Mouse (Mus musculus) embryonic facial prominence, embryonic 10.5 days (tissue): ENCODE measurements around the gene Rimkla. TPM values are rescaled to one million over a fixed set of nuclear protein-coding genes. Genes with fewer than 3 reads are reported as not detected.

Experiments
- DNase-seq: peaks from one replicate; pipeline ENCODE4 v3.0.0-alpha.2; 2017; ENCODE audit warnings: low spot score
- H3K27ac ChIP-seq: fragments of 300-500 bp; sonication (generic); replicated peaks from 2 replicates; pipeline ENCODE4 v1.5.1; 2016; ENCODE audit warnings: mild to moderate bottlenecking
- H3K27me3 ChIP-seq: fragments of 300-500 bp; sonication (generic); replicated peaks from 2 replicates; pipeline ENCODE4 v1.6.1; 2016; ENCODE audit warnings: low read depth, mild to moderate bottlenecking; ENCODE audit not compliant: poor library complexity, severe bottlenecking
- H3K36me3 ChIP-seq: fragments of 300-500 bp; sonication (generic); replicated peaks from 2 replicates; pipeline ENCODE4 v1.6.1; 2016; ENCODE audit warnings: mild to moderate bottlenecking, moderate library complexity
- H3K4me1 ChIP-seq: fragments of 300-500 bp; sonication (generic); 2 replicates; pipeline ENCODE4 v1.6.1; 2016
- H3K4me3 ChIP-seq: fragments of 300-500 bp; sonication (generic); 2 replicates; pipeline ENCODE4 v1.5.1; 2016; ENCODE audit warnings: mild to moderate bottlenecking, moderate library complexity
- H3K9me3 ChIP-seq: fragments of 300-500 bp; sonication (generic); 2 replicates; pipeline ENCODE4 v1.6.1; 2016; ENCODE audit warnings: mild to moderate bottlenecking
- WGBS: fragments of 180-500 bp; shearing (Covaris S2); methylation state at CpG from one replicate; pipeline ENCODE4 v1.1.7; 2016; 5-methylcytosine and 5-hydroxymethylcytosine counted together
- polyA plus RNA-seq: library from polyadenylated mRNA; unstranded; fragments of >200 nt; fragmentation: Nextera tagmentation; extraction: Ambion mirVana; gene quantifications from 2 replicates; pipeline ENCODE4 v1.2.1, GENCODE M21; 2016

Gene Rimkla
- polyA plus RNA-seq, 1 experiment from 2014 or later, result 1.9 TPM

- 58% methylated on average over 2 of the region's 2 CpGs for WGBS
- DNase-seq, result no peak
Measured at GRCm38 (mm10) chr4:119427680-119428079, 64.7 kb downstream of the Rimkla start.

GRCm38 (mm10) chr4:119425601-119426000 is 66.8 kb downstream of the Rimkla start:
- no peak overlapping the region for H3K4me3 ChIP-seq
- WGBS, result 70% methylated on average over 2 of the region's 2 CpGs
- H3K27ac ChIP-seq, result no peak overlapping the region
- DNase-seq, result no peak
- H3K4me1 ChIP-seq, result peaks cover 22% of the 10 kb centered on the region
- 0 out of 2 replicates have a peak, but pooled peaks cover 1% of the 10 kb centered on the region for H3K36me3 ChIP-seq
- H3K27me3 ChIP-seq, result peaks cover 28% of the 10 kb centered on the region; the same call in 1 of the 2 replicates
- no peaks in the 10 kb centered on the region for H3K9me3 ChIP-seq

More at GRCm38 (mm10) chr4:119427680-119428079, 64.7 kb downstream of the Rimkla start:
- Histone ChIP-seq H3K27ac (no peak overlapping the region), H3K4me3 (no peak overlapping the region), H3K36me3 (no peaks in the 10 kb centered on the region), H3K4me1 (peaks cover 8% of the 10 kb centered on the region), H3K9me3 (no peaks in the 10 kb centered on the region), H3K27me3 (peaks cover 28% of the 10 kb centered on the region; the same call in 1 of the 2 replicates)

GRCm38 (mm10) chr4:119425077-119425476 is 67.4 kb downstream of the Rimkla start:
- Histone ChIP-seq H3K4me1 (peaks cover 22% of the 10 kb centered on the region), H3K9me3 (no peaks in the 10 kb centered on the region), H3K36me3 (0 out of 2 replicates have a peak, but pooled peaks cover 6% of the 10 kb centered on the region), H3K27ac (no peak overlapping the region), H3K4me3 (no peak overlapping the region), H3K27me3 (peaks cover 28% of the 10 kb centered on the region; the same call in 1 of the 2 replicates)
- WGBS, result 88% methylated on average over 2 of the region's 2 CpGs
- DNase-seq, result no peak

GRCm38 (mm10) chr4:119422294-119422964 is 70.0 kb downstream of the Rimkla start, which contains the start of the genes Ppcs and Zmynd12:
TSS of gene Ppcs (minus strand) at chr4:119422420.
TSS of gene Zmynd12 (plus strand) at chr4:119422814.
- H3K4me1 ChIP-seq, result peaks cover 22% of the 10 kb centered on the region
- peak within 1 kb of the TSS; percentile 90 for H3K27ac ChIP-seq
- H3K36me3 ChIP-seq, result peaks cover 24% of the 10 kb centered on the region
- WGBS, result under 1% methylated on average over 52 of the region's 52 CpGs
- no peaks in the 10 kb centered on the region for H3K9me3 ChIP-seq
- peak within 1 kb of the TSS; percentile 85 for H3K4me3 ChIP-seq
- H3K27me3 ChIP-seq, result peaks cover 24% of the 10 kb centered on the region; the same call in 1 of the 2 replicates
- peak; percentile 94 for DNase-seq

- peaks cover 24% of the 10 kb centered on the region; the same call in 1 of the 2 replicates for H3K27me3 ChIP-seq
- H3K9me3 ChIP-seq, result no peaks in the 10 kb centered on the region
- peaks cover 22% of the 10 kb centered on the region for H3K4me1 ChIP-seq
- WGBS, result 1% methylated on average over 31 of the region's 31 CpGs
- H3K27ac ChIP-seq, result peak overlapping the region; percentile 90
- H3K36me3 ChIP-seq, result peaks cover 24% of the 10 kb centered on the region
- peak overlapping the region; percentile 85 for H3K4me3 ChIP-seq
- DNase-seq, result no peak
Measured at GRCm38 (mm10) chr4:119421921-119422293, 70.5 kb downstream of the Rimkla start.

GRCm38 (mm10) chr4:119421191-119421590 is 71.2 kb downstream of the Rimkla start:
- peaks cover 22% of the 10 kb centered on the region for H3K4me1 ChIP-seq
- WGBS, result 85% methylated on average over 3 of the region's 3 CpGs
- peak overlapping the region; percentile 90; the same call in 1 of the 2 replicates for H3K27ac ChIP-seq
- H3K4me3 ChIP-seq, result peak overlapping the region; percentile 85
- H3K27me3 ChIP-seq, result peaks cover 23% of the 10 kb centered on the region; the same call in 1 of the 2 replicates
- H3K36me3 ChIP-seq, result peaks cover 24% of the 10 kb centered on the region
- DNase-seq, result no peak
- no peaks in the 10 kb centered on the region for H3K9me3 ChIP-seq

GRCm38 (mm10) chr4:119417894-119418293 is 74.5 kb downstream of the Rimkla start:
- 94% methylated on average over 3 of the region's 3 CpGs for WGBS
- H3K27me3 ChIP-seq, result no peaks in the 10 kb centered on the region
- H3K27ac ChIP-seq, result no peak overlapping the region
- H3K4me1 ChIP-seq, result peaks cover 28% of the 10 kb centered on the region
- no peak for DNase-seq
- no peak overlapping the region for H3K4me3 ChIP-seq
- no peaks in the 10 kb centered on the region for H3K9me3 ChIP-seq
- peaks cover 24% of the 10 kb centered on the region for H3K36me3 ChIP-seq

- peaks cover 27% of the 10 kb centered on the region for H3K4me1 ChIP-seq
- H3K27ac ChIP-seq, result no peak overlapping the region
- no peak for DNase-seq
- 84% methylated on average over 3 of the region's 3 CpGs for WGBS
- no peak overlapping the region for H3K4me3 ChIP-seq
- no peaks in the 10 kb centered on the region for H3K9me3 ChIP-seq
- H3K27me3 ChIP-seq, result no peaks in the 10 kb centered on the region
- peaks cover 24% of the 10 kb centered on the region for H3K36me3 ChIP-seq
Measured at GRCm38 (mm10) chr4:119417270-119417669, 75.2 kb downstream of the Rimkla start.

Other genes with a start within 250 kb of the Rimkla start
- not detected in 2 replicates for gene Cldn19, start 237.2 kb downstream of the Rimkla start, polyA plus RNA-seq
- 980 and 1,001 TPM in 2 replicates for gene Ybx1, start 198.0 kb downstream of the Rimkla start, polyA plus RNA-seq
- 150 and 155 TPM in 2 replicates for gene Ppih, start 172.1 kb downstream of the Rimkla start, polyA plus RNA-seq
- 5.1 and 6.4 TPM in 2 replicates for gene Ccdc30, start 77.1 kb downstream of the Rimkla start, polyA plus RNA-seq
- 33.2 and 35.3 TPM in 2 replicates for gene Ppcs, start 70.2 kb downstream of the Rimkla start, polyA plus RNA-seq
- gene Zmynd12, start 69.8 kb downstream of the Rimkla start, polyA plus RNA-seq, result 0.15 and 0.36 TPM in 2 replicates
- gene Foxj3, start 44.4 kb upstream of the Rimkla start, polyA plus RNA-seq, result 21.4 and 22.4 TPM in 2 replicates
- 2.0 and 2.2 TPM in 2 replicates for gene Frg2f1, start 46.9 kb upstream of the Rimkla start, polyA plus RNA-seq
- gene Guca2a, start 145.1 kb upstream of the Rimkla start, polyA plus RNA-seq, result not detected in 2 replicates
- gene Guca2b, start 166.3 kb upstream of the Rimkla start, polyA plus RNA-seq, result not detected in 2 replicates
- 0.67 and 1.5 TPM in 2 replicates for gene Hivep3, start 241.2 kb upstream of the Rimkla start, polyA plus RNA-seq